Mouse (Mus musculus): ENCODE measurements around the gene Sod2.

DNA sequence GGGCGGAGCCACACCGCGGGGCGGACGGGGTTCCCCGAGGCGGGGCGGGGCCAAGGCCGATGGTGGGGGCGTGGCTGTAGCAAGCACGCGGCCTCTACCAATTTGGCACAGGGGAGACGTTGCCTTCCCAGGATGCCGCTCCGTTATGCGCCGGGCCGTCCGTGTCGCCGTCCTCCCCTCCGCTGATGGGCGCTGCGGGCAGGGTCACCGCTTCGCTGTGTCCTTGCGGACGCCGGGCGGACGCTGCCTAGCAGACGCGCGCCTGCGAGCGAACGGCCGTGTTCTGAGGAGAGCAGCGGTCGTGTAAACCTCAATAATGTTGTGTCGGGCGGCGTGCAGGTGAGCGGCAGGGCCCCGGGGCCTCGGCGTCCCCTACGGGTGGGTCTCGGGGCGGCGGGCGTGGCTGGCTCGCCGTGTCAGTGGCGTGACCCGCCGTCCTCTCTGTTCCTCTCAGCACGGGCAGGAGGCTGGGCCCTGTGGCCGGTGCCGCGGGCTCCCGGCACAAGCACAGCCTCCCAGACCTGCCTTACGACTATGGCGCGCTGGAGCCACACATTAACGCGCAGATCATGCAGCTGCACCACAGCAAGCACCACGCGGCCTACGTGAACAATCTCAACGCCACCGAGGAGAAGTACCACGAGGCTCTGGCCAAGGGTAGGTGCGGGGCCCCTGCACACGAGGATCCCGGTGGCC lies 1.2 kb downstream of the Sod2 start:
- TF ChIP-seq CTCF (IDR thresholded peaks at IDR 0.05; ENCODE audit: control insufficient read depth, insufficient read depth, insufficient read length) (no peak), FOSL1 (IDR thresholded peaks at IDR 0.05; ENCODE audit: insufficient read depth, low read length, poor library complexity, severe bottlenecking) (no peak), MYOD1 (IDR thresholded peaks at IDR 0.05; ENCODE audit: control insufficient read depth, insufficient read length, low read depth) (no peak), USF1 (IDR thresholded peaks at IDR 0.05; ENCODE audit: low read depth) (no peak)

Data from C2C12 (cell line).